Mouse (Mus musculus) retina, adult 2 months (tissue): ENCODE results near the gene Mog.
"Not testable (repeated sequence)": the region's sequence is repeated elsewhere in the genome, so short reads cannot be mapped to it uniquely, and the experiment has no call there.

Experiments
- DNase-seq: peaks from one replicate; pipeline ENCODE4 v3.0.0-alpha.2; 2012; ENCODE audit warnings: low read depth, low spot score

The Mog gene

DNA sequence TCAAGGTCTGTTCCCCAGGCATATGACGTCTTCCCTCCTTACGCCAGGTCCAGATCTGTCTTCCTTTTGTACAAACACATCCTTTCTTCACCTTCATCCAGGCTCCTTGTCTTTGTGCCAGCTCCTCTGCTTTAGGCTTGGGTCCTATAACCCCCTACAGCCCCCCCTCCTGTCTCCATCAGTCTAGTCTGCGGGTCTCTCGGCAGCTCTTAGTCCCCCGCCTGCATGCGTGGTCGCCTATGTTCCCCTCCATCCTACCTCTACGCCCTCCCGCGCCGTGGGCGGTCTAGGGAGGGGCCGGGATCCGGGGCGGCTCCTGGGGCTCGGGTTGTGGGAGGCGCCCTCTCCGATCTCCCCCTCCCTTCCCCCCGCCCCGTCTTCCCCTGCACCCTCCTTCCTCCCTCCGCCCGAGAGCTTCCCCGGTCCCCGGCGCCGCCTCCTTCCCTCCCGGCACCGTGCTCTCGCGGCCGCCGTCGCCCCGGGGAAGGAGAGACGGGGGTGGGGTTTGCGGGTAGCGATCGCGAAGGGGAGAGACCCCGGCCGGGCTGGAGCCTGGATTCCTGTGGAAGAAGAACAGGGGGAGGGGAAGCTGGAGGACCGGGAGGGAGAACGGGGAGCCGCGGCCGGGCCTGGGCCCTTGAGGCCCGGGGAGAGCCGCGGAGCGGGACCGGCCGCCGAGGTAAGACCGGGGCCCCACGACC lies 22.6 kb upstream of the Mog start, which contains the start of gene Gabbr1:
TSS of gene Gabbr1 (plus strand) at position 356 of the 701 bp plus-strand sequence.
- peak; percentile 69 for DNase-seq

DNA sequence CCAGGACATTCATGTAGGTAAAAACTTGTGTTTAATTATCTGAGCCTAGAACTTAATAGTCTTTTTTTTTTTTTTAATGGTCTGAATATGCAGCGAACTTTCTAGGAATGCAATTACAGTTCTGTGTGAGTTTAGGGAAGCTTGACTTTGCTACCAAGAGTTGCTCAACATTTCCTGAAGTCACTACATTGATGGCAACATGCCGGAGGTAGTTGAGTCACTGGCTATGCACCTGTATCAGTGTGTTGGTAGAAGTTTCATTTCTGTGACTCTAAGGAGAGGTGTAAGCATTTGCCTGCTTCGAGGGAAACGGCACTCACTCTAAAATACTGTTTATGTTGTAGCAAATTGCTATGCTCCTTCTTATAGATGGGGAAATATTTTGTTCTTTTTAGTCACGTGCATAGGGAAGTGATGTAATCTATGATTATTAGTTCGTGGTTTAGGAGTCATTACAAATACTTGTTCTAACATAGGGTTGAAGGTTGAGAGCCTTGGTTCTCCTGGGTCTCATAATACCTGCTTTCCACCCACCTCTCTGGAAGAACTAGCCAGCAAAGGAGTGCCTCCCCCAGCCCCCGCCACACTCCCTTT lies 21.6 kb upstream of the Mog start:
- no peak for DNase-seq

DNA sequence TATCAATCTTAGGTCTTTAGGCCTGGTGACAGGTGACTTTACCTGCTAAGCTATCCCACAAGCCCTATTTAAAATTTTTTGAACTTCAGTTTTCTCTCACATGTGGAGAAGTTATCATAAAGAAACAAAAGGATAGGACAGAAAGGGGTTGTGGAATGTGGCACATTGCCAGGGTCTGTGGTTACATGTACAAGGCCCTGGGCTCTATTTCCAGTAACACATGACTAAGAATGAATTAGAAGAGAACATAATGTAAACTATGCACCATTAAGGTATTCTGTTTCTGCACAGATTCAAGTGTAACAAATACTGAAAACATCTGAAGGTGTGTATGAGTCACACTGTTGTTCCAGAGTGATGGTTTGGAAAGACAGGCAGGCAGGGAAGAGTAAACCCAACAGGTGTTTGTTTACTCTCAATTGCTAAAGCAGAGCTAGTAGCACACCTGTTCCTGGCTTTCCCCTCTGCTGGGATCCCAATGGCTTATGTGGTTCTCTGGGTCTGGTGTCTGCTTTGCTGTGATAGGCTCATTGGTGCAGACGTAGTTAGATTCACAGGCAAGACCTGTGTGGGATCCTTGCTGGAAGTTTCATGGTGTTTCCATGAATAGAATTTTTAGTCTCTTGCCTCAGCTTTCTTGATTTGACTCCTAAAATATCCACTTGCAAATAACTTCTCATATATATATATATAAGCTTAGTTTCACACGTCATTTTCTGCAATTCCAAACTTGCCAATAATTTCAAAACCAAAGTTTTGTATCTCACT lies 16.1 kb upstream of the Mog start:
- no peak for DNase-seq

DNA sequence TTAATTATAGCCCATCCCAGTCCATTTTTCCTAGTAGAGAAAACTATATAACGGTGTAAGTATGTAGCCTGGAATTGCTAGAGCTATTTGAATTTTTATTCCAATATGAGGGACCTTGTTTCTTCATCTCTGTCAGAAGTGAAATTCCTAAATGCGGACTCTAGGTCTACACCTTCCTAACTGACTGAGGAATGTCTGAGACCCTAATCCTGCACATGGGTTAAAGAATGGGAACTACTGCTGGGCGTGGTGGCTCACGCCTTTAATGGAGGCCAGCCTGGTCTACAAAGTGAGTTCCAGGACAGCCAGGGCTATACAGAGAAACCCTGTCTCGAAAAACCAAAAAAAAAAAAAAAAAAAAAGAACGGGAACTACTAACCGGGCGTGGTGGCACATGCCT lies 6.0 kb upstream of the Mog start:
- no peak for DNase-seq

DNA sequence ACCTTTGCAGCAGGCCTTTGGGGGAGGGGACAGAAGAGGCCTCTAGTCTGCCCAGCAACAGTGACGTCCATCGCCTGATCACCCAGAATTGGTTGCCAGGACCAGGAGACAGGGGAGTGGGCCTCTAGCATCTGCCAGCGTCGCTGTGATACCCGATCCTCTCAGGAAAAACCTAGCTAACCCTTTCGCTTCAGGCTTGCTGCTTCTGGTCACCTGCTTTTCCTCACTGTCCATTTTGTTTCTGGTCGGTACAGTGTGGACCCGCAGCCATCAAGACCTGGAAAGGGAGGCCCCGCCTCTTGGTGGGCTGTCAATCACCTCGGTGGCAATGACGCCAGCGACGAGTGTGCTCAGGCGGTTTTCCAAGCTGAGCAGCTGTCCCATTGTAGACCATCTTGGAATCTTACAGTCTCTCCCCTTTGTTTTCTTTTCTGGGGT lies 5.5 kb upstream of the Mog start:
- DNase-seq, result peak; percentile 82

DNA sequence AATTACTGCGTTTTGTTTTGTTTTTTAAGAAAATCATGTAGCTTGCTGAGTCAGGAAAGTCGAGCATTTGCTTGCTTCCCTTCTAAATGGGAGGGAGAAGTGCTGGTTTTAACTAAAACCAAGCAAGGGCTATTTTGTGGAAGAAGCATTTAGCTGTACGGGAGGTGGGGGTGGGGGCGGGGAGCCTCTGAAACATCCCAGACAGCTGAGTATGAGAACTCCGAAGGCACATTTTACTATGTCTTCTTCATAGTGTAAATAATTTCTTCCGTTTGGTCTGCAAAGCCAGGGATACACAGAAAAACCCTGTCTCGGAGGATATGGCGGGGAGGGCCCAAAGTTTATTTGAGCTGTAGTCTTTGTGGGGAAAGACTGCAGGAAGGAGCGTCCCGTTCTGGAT lies 5.0 kb upstream of the Mog start:
- no peak for DNase-seq

DNA sequence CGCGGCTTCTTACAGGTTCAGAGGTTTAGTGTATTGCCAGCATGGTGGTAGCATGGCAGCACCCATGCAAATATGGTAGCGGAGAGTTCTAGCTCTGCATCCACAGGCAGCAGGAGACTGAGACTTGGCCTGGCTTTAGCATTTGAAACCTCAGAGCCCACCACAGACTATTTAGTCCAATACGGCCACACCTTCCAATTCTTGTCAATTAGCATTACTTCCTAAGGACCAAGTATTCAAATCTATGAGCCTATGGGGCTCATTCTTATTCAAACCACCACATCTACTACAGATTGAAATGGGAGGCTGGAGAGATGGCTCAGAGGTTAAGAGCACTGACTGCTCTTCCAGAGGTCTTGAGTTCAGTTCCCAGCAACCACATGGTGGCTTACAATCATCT lies 4.3 kb upstream of the Mog start:
- no peak for DNase-seq

DNA sequence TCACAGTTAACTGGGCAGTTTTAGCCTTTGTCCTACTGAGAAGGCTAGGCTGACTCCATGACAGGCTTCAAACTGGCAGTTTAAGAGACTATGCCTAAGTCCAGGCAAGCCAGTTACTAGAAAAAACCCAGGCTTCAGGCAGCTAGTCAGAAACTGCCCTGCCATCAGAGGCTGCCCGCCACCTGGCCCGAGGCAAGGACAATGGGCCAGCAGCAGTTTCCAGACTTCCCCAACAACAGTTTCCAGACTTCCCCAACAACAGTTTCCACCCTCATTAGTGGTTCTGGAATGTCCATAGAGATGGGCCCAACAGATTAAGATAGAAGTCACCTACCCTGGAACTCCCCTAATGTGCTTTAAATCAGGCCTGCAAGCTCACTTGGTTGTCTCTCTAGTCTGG lies 3.2 kb upstream of the Mog start:
- DNase-seq, result no peak

DNA sequence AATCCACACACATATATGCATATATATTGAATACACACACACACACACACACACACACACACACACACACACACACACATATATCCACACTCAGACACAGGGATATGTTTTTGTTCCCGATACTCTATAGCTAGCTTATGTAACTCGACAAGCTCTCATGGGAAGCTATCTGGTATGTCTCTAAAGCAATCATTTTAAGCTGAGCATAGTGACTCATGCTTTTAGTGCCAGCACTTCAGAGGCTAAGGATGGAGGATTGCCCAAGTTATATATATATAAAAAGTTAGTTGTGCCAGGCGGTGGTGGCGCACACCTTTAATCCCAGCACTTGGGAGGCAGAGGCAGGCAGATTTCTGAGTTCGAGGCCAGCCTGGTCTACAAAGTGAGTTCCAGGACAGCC lies 4.0 kb downstream of the Mog start:
- not testable (repeated sequence) for DNase-seq

DNA sequence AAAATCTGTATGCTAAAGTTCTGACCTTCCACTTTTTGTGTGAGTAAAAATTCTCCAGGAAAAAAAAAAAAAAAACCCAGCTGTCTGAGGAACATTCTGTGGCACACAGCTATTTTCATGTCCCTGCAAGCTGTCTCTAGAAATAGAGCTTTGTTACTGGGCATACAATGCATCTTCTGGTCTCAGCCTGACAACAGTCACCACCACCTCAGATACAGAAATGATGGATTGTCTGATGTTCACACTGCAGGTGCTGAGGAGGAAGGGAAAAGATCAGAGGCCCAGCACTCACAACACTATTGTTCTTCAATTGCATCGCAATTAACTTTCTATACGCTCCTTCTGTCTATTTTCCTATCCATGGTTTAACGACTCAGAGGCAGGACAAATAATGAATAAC lies 4.9 kb downstream of the Mog start:
- DNase-seq, result no peak

DNA sequence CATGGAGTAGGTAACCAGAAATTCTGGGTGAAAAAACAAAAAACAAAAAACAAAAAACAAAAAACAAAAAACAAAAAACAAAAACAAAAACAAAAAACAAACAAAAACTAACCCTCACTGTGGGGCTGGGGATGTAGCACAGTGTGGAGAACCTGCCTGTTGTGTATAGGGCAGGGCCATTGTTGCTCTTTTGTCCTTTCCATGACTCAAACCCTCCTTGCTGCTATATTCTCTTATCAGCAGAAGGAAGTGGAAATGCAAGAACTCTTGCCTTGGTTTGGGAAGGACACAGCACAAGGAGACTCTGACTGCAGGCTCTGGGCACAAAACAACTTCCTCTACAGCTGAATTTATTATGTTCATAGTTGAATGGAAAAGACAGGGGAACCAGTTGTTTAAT lies 6.9 kb downstream of the Mog start:
- no peak for DNase-seq

DNA sequence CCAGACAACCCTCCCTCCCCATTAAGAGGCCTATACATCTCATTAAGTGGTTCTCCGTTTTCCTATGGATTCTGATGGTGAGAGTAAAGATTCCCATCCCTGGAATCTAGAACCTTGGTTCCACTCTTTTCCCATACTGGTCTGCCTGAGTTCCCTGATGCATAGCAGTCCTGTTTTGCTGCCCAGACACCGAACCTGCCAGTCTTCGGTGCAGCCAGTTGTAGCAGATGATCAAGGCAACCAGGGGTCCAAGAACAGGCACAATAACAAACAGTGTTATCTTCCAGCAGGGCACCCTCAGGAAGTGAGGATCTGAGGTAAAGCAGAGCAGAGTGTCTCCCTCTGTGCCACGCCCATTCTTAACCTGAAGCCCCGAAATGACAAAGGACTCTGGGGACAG lies 11.1 kb downstream of the Mog start:
- DNase-seq, result no peak

DNA sequence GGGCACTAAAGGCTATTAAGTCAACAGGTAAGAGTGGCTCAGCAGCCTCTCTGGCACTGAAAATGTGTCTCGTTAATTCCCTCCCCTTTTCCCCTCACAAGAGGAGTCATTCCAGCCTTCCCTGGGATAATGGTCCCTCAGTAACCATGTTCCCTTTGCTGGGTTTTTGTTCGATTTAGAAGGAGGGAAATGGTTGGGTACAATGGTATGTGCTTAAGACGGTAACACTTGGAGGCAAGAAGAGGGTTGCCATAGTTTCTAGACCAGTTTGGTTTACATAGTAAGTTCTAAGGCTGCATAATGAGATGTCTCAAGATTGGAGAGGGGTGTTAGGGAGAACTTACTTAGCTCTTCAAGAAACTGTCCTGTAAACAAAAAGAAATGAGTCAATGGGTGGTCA lies 11.5 kb downstream of the Mog start:
- no peak for DNase-seq

DNA sequence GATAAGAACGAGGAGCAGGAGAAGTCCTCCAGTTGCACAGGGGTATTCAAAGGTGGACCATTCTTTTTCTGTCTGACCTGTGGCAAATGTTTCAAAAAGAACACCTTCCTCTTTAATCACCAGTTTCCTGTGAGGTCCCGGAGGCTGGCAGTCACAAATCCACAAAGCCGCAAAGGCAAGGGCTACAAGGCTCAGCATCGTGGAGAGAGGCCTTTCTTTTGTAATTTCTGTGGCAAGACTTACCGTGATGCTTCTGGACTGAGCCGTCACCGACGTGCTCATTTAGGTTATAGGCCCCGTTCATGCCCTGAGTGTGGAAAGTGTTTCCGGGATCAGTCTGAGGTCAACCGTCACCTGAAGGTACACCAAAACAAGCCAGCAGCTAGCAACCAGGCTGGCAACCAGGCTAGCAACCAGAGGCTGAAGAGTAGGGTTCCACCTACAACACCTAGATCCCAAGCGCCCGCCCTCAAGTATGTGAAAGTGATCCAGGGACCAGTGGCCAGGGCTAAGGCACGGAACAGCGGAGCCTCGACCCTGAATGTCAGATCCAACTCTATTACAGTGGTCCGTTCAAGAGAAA lies 13.6 kb downstream of the Mog start:
- no peak for DNase-seq

DNA sequence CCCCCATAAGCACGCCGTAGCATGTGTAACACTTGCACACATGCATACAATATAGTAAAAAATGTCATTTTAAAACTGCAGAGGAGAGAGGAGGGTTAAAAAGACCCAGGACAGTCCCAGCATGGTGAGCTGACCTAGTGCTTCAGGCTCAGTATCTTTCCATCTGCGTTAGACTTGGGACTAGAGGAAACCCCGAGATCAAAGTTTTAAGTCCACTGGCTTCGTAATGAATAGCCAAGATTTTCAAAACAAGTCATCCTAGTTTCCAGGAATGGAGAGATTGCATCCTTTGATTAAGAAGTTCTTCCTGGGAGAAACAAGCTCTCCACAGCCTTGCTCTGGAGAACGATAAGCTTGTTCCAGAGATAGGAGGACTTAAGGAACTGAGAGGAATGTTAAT lies 15.0 kb downstream of the Mog start:
- no peak for DNase-seq

DNA sequence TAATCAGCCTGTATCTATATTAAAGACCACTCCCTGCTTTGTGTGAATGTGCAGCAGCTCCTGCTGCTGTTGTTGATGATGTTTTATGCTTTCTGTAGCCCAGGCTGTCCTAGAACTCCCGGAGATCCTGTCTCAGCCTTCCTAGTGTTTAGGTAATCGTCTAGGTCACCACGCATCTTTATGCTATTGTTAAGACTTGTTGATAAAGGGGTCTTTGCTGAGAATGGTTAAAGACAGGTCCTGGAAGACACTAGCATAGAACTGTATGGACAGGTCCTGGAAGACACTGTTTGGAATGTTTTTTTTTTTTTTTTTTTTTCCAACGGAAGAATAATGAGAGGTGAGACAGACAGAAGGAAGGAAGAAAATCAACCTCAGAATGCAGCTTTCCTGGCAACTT lies 19.8 kb downstream of the Mog start:
- no peak for DNase-seq

DNA sequence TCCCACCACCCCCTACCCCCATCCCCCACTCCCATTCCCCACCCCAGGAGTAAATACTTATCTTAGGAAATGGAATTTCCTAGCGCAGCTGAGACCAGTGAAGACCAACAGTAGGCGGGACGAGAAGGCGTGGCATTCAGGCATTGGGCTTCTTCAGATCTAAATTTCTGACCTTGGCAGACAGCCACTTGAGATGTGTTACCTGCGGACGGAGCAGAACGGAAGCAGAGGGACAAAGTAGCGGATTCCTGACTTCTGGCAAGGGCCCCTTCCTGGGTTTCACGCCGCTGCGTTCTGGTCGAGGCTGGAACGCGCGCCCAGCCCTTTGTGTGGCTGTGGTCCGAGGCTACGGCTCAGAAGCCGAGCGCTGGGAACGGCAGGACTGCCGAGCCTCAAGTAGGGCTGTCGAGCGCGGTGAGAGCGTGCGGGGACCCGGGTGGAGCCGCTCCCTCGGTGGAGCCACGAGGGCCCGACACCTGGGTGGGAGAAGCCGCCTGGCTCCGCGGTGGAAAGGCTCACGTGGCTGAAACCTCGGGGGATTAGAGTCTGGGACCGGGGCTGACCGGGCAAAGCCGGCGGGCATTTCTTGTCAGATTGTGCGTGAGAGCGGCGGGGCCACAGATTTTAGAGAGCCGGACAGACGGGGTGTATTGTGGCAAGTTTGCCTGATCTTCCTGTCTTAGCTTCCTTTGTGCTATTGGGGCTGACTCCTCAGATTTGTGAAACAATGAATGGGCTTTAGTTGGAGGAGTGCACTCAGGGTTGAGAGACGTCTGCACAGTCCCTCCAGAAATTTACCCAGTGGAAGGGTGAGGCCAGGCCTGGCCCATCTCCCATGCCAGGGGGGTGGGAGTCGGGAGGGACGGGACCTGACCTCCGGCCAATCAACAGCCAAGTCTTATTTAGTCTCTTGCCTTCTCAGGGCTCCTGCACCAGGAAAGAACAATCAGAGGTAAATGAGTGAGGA lies 20.6 kb downstream of the Mog start:
- DNase-seq, result no peak

DNA sequence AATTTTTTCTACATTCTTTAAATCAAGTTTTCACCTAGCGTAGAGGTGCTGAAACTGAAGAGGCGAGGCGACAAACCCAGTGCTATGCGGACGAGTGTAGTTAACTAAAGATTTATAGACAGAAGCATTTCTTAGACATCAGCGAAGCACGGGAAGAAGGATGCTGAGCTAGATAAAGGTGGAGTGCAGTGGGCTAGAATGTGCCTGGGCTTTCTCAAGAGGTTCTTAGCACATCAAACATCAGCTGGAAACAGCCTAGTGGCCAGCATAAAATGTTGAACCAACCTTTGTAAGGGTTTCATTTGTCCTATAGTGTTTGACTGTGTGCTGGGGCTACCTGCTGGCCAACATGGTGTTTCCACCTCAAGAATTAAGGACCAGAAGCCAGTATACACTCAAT lies 22.3 kb downstream of the Mog start, which contains the start of gene Zfp57:
TSS of gene Zfp57 (plus strand) at position 301 of the 400 bp plus-strand sequence.
- no peak for DNase-seq

DNA sequence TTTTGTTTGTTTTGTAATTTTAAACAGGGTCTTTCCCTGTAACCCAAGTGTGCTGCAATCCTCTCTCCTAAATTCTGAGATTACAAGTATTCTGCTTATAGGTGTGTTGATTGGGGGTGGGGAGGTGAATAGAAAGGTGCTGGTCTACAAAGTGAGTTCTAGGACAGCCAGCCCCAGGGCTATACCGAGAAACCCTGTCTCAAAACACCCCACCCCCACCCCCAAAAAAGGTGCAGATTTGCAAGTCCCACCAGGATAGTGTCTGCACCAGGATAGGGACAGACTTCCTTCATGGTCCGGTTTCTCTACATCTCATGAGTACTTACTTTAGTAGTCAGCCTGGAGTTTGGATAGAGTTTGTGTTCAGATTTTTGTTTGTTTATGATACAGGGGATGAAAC lies 24.7 kb downstream of the Mog start:
- no peak for DNase-seq

DNA sequence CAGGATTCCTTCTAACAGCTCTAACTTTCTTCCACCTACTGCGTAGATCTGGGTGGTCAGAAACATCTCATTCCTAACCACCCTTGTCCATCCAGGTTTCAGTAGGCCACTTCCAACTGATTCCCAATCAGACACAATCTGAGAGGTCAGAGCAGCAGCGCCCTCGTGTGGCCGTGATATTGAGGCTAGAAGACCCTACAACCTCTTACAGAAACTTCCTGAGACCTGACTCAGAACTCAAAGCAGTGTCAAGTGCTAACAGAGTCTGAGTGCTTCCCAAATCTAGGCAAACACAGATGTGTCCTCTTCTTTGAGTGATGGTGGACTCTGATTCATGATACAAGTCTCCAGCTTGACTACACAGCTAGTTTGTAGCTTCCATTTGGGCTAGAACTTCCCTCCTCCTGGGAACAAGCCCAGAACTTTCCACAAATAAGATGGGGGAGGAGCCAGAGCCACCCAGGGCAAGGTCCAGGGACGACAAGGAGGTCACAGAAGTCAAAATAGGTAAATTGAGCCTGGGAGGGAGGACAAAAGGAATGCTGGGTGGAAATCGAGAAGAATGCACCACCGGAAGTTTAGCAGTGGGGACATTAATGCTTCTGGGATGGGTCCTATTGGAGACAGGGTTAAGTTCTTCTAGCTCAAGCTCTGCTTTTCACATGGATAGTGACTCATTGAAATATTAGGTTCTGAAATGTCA lies 26.0 kb downstream of the Mog start:
- DNase-seq, result peak; percentile 26

DNA sequence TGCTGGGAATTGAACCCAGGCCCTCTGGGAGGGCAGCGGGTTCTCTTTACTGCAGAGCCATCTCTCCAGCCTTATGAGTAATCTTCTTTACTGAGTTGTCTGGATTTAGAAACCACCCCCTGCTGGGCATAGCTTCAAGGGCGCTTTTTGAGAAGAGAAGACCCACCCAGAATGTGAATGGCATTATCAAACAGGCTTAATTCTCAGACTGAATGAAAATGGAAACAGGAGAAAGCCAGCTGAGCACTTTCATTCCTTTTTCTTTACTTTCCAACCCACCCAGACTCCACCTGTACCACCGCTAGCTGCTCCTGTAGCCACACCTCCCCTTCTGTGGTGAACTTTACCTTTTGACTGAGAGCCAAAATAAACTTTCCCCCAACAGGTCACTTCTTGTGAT lies 27.8 kb downstream of the Mog start:
- no peak for DNase-seq
